Mouse (Mus musculus): ENCODE results near the gene Phactr1. TPM values are rescaled to one million over a fixed set of nuclear protein-coding genes. Genes with fewer than 3 reads are reported as not detected.

Gene Phactr1
- total and polyA plus RNA-seq, 3 experiments, result not detected

DNA sequence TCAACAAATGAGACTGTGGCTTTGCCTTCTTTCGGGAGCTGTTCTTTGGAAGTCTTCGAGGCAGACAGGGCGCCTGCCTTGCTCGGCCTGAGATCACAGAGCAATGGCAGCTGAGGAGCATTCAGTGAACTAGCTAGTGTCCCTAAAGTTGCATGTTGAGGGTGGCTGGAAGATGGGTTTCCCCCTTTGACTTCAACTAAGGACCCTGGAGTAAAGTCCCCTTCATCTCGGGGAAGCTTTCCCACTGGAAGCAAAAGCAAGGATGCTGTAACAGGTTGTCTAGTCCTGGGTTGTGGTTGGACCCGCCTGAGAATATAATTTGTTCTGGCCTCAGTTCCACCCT is 235.4 kb downstream of the Phactr1 start:
- no peaks in the 10 kb centered on the region for H3K79me2 ChIP-seq (ENCODE audit: control insufficient read depth, insufficient read depth, low read length, poor library complexity)
- H3K27me3 ChIP-seq (ENCODE audit: control insufficient read depth in 1 of 2, insufficient read depth in 2 of 2, low read length in 2 of 2), result no peaks in the 10 kb centered on the region
- H3K9me3 ChIP-seq (replicated peaks; ENCODE audit: insufficient read depth, low read length), result no peaks in the 10 kb centered on the region
- H3K4me1 ChIP-seq (ENCODE audit: control insufficient read depth in 1 of 2, insufficient read depth in 2 of 2, low read length in 2 of 2), result no peaks in the 10 kb centered on the region
- TF ChIP-seq POLR2AphosphoS5 (IDR thresholded peaks at IDR 0.05; ENCODE audit: borderline replicate concordance, low read depth, low read length), result no peak
- no peak for TF ChIP-seq MAFK (IDR thresholded peaks at IDR 0.05; ENCODE audit: borderline replicate concordance, low read depth, low read length)
- TF ChIP-seq JUND (IDR thresholded peaks at IDR 0.05; ENCODE audit: low read depth, low read length), result no peak
- no peak for TF ChIP-seq TCF12 (IDR thresholded peaks at IDR 0.05; ENCODE audit: low read depth, low read length)
- no peak for TF ChIP-seq MAX (IDR thresholded peaks at IDR 0.05; ENCODE audit: low read length)
- TF ChIP-seq ZC3H11A (IDR thresholded peaks at IDR 0.05; ENCODE audit: low read depth, low read length), result no peak
- no peak for TF ChIP-seq UBTF (IDR thresholded peaks at IDR 0.05; ENCODE audit: borderline replicate concordance, insufficient read depth, low read depth, low read length)
- TF ChIP-seq ZNF384 (IDR thresholded peaks at IDR 0.05; ENCODE audit: low read depth, low read length), result no peak
- H3K27ac ChIP-seq (ENCODE audit: control insufficient read depth, low read depth, low read length), result no peak overlapping the region
- H3K36me3 ChIP-seq (ENCODE audit: control insufficient read depth in 1 of 2, insufficient read depth in 2 of 2, low read length in 2 of 2), result no peaks in the 10 kb centered on the region
- no peak overlapping the region for H3K4me3 ChIP-seq (ENCODE audit: control insufficient read depth in 1 of 2, insufficient read depth in 1 of 2, low read depth in 2 of 2, low read length in 2 of 2)
- DNase-seq (ENCODE audit: low read depth, low spot score), result no peak
- H3K9ac ChIP-seq (ENCODE audit: control insufficient read depth, low read depth, low read length, poor library complexity, severe bottlenecking), result no peak overlapping the region

DNA sequence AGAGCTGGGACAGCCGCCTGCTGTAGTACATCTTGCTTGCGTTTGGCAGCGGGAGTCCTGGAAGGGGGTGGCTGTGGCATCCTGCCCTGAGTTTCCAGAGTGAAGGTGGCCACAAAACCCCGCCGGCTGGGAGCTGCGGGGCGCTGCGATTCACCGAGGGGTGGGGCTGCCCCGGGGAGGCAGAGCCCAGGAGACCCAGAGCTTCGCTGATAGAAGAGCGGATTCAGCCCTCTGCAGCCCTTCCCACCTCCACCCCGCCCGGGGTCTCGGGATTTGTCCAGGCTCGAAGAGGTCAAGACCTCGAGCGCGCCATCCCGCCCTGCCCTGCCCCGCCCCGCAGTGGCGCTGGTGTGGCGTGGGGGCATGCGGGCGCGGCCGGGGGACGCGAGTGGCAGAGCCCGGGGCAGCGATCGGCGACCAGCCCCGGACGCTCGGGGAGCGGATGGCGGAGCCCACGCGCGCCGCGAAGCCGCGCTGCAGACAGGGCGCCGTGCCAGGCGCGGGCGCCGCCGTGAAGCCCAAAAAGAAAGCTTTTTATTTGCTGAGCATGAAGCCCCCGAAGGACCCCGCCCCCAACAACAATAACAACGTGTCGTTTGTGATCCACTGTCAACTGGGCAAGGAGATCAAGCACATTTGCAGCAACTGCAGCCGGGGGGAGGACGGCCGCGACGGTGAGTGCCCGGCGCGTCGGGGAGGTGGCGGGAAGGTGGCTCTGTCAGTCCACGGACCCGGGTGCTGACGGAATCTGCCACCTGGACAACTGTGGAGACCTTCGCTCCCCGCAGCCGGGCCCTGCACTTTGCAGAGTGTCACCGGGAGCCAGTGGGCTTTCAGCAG is 236.0 kb downstream of the Phactr1 start:
- no peak for TF ChIP-seq MYC (IDR thresholded peaks at IDR 0.05; ENCODE audit: low read depth, low read length)
- TF ChIP-seq CHD1 (IDR thresholded peaks at IDR 0.05; ENCODE audit: low read depth, low read length), result no peak
- no peak for TF ChIP-seq TBP (IDR thresholded peaks at IDR 0.05; ENCODE audit: low read depth, low read length)
- no peak for TF ChIP-seq E2F4 (IDR thresholded peaks at IDR 0.05; ENCODE audit: borderline replicate concordance, low read depth, low read length)
- no peak for TF ChIP-seq ELF1 (IDR thresholded peaks at IDR 0.05; ENCODE audit: low read depth, low read length)
- TF ChIP-seq NELFE (IDR thresholded peaks at IDR 0.05; ENCODE audit: low read depth, low read length), result no peak
- TF ChIP-seq ZKSCAN1 (IDR thresholded peaks at IDR 0.05; ENCODE audit: low read depth, low read length), result no peak
- TF ChIP-seq BHLHE40 (IDR thresholded peaks at IDR 0.05; ENCODE audit: borderline replicate concordance, low read depth, low read length), result no peak
- no peak for TF ChIP-seq ZNF384 (IDR thresholded peaks at IDR 0.05; ENCODE audit: low read depth, low read length)
- TF ChIP-seq ETS1 (IDR thresholded peaks at IDR 0.05; ENCODE audit: low read depth, low read length), result no peak
- TF ChIP-seq TCF12 (IDR thresholded peaks at IDR 0.05; ENCODE audit: low read depth, low read length), result no peak
- TF ChIP-seq MYB (IDR thresholded peaks at IDR 0.05; ENCODE audit: low read depth, low read length), result no peak
- TF ChIP-seq TAL1 (IDR thresholded peaks at IDR 0.05; ENCODE audit: low read length), result no peak
- no peak for TF ChIP-seq SMC3 (IDR thresholded peaks at IDR 0.05; ENCODE audit: low read depth, low read length)

More for the DNA sequence above, 236.0 kb downstream of the Phactr1 start:
- no peak overlapping the region for H3K9ac ChIP-seq (ENCODE audit: control insufficient read depth, low read depth, low read length, poor library complexity, severe bottlenecking)
- H3K36me3 ChIP-seq (ENCODE audit: control insufficient read depth in 1 of 2, insufficient read depth in 2 of 2, low read length in 2 of 2), result no peaks in the 10 kb centered on the region
- no peaks in the 10 kb centered on the region for H3K79me2 ChIP-seq (ENCODE audit: control insufficient read depth, insufficient read depth, low read length, poor library complexity)
- H3K9me3 ChIP-seq (replicated peaks; ENCODE audit: insufficient read depth, low read length), result no peaks in the 10 kb centered on the region
- H3K4me3 ChIP-seq (ENCODE audit: control insufficient read depth in 1 of 2, insufficient read depth in 1 of 2, low read depth in 2 of 2, low read length in 2 of 2), result no peak overlapping the region
- DNase-seq (ENCODE audit: low read depth, low spot score), result no peak
- no peaks in the 10 kb centered on the region for H3K4me1 ChIP-seq (ENCODE audit: control insufficient read depth in 1 of 2, insufficient read depth in 2 of 2, low read length in 2 of 2)
- no peak overlapping the region for H3K27ac ChIP-seq (ENCODE audit: control insufficient read depth, low read depth, low read length)
- no peaks in the 10 kb centered on the region for H3K27me3 ChIP-seq (ENCODE audit: control insufficient read depth in 1 of 2, insufficient read depth in 2 of 2, low read length in 2 of 2)
